Mouse (Mus musculus): Measurements from ENCODE around the gene Tab1. TPM values are rescaled to one million over a fixed set of nuclear protein-coding genes. Genes with fewer than 3 reads are reported as not detected.

Gene Tab1
- polyA plus RNA-seq, 1 experiment, result 33.3 TPM

DNA sequence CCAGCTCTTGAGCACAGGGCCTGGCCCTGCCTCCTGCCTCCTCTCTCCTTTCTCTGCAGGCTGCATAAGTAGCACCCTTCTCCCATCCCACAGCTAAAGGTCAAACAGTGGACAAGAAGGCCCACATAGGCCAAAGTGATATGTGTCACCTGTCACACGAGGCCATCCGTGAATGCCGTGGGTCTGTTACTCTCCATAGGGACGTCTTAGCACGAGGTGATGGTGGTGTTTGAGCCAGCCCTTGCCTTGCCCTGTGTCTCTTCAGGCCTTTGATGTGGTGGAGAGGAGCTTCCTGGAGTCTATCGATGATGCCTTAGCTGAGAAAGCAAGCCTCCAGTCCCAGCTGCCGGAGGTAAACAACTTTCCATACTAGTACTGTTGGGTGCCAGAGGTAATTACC lies 16.6 kb downstream of the Tab1 start:
- Histone ChIP-seq H3K27me3 (ENCODE audit: control insufficient read depth, insufficient read depth, insufficient read length) (no peaks in the 10 kb centered on the region), H3K36me3 (ENCODE audit: control insufficient read depth, insufficient read depth) (peaks cover 26% of the 10 kb centered on the region), H3K4me2 (ENCODE audit: low read depth) (no peak overlapping the region), H3ac (ENCODE audit: control insufficient read depth, insufficient read length) (no peak overlapping the region), H3K79me2 (ENCODE audit: control insufficient read depth, insufficient read depth) (peaks cover 3% of the 10 kb centered on the region), H3K4me3 (no peak overlapping the region)
- TF ChIP-seq TCF3 (IDR thresholded peaks at IDR 0.05; ENCODE audit: insufficient read length, low read depth) (no peak), REST (IDR thresholded peaks at IDR 0.05; ENCODE audit: insufficient read depth, insufficient read length) (no peak), CEBPB (IDR thresholded peaks at IDR 0.05; ENCODE audit: insufficient read depth, poor library complexity, severe bottlenecking) (no peak)

DNA sequence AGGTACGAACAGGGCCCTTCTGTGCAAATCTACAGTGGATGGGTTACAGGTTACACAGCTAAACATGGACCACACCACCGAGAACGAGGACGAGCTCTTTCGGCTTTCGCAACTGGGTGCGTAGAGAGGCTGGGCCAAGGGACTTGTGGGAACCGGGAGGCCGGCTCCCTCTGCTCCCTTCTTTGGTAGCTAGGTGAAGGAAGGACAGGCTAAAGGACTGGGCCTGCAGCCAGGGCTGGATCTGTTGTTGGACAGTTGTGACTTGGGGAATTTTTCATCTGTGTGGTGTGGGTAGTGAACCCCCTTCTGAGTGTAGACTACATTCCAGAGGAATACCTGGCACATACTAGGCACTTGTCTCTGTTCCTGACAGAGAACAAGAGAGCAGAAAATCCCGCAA lies 19.7 kb downstream of the Tab1 start:
- H3K4me2 ChIP-seq (ENCODE audit: low read depth), result no peak overlapping the region
- peaks cover 46% of the 10 kb centered on the region for H3K36me3 ChIP-seq (ENCODE audit: control insufficient read depth, insufficient read depth)
- no peak overlapping the region for H3K4me3 ChIP-seq
- TF ChIP-seq USF1 (IDR thresholded peaks at IDR 0.05; ENCODE audit: low read depth) (no peak), SRF (IDR thresholded peaks at IDR 0.05; ENCODE audit: control insufficient read depth, insufficient read length, low read depth) (no peak), MAX (IDR thresholded peaks at IDR 0.05; ENCODE audit: low read depth) (no peak), MYOD1 (IDR thresholded peaks at IDR 0.05; ENCODE audit: control insufficient read depth in 1 of 3, insufficient read length in 2 of 3, low read depth in 2 of 3) (no peak), TCF3 (IDR thresholded peaks at IDR 0.05; ENCODE audit: insufficient read length, low read depth) (no peak), TCF12 (IDR thresholded peaks at IDR 0.05; ENCODE audit: insufficient read depth, poor library complexity, severe bottlenecking) (no peak), E2F4 (IDR thresholded peaks at IDR 0.05; ENCODE audit: insufficient read depth) (no peak), MYOG (IDR thresholded peaks at IDR 0.05; ENCODE audit: control insufficient read depth in 1 of 3, insufficient read depth in 1 of 3, insufficient read length in 2 of 3, low read depth in 2 of 3) (no peak), REST (IDR thresholded peaks at IDR 0.05; ENCODE audit: insufficient read depth, insufficient read length) (no peak), POLR2AphosphoS2 (IDR thresholded peaks at IDR 0.05; ENCODE audit: insufficient read length, low read depth) (no peak), CEBPB (IDR thresholded peaks at IDR 0.05; ENCODE audit: insufficient read depth, poor library complexity, severe bottlenecking) (no peak), POLR2A (IDR thresholded peaks at IDR 0.05; ENCODE audit: insufficient read length, low read depth) (no peak)
- H3ac ChIP-seq (ENCODE audit: control insufficient read depth, insufficient read length), result no peak overlapping the region
- H3K27me3 ChIP-seq (ENCODE audit: control insufficient read depth, insufficient read depth, insufficient read length), result no peaks in the 10 kb centered on the region
- H3K79me2 ChIP-seq (ENCODE audit: control insufficient read depth, insufficient read depth), result no peaks in the 10 kb centered on the region

DNA sequence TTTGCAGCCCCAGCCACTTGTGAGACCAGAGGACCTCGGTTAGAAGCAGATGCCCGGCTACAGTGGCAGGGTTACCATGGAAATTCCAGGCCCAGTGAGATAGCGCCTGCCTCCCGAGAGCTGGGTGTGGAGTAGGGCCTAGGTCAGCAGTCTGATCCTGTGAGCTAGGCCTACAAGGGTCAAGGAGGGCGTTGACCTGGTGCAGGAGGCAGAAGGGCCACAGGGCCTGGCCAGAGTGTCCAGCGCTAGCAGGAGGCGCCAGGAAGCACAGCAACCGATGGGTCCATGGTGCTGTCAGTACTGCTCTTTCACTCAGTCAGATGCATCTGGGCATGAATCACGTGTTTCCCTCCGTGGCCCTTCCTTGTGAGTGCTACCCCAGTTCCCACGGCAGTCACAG lies 20.8 kb downstream of the Tab1 start:
- no peak overlapping the region for H3K4me3 ChIP-seq
- no peak for TF ChIP-seq MYOD1 (IDR thresholded peaks at IDR 0.05; ENCODE audit: control insufficient read depth in 1 of 3, insufficient read length in 2 of 3, low read depth in 2 of 3)
- no peak for TF ChIP-seq SRF (IDR thresholded peaks at IDR 0.05; ENCODE audit: control insufficient read depth, insufficient read length, low read depth)
- no peak for TF ChIP-seq POLR2AphosphoS2 (IDR thresholded peaks at IDR 0.05; ENCODE audit: insufficient read length, low read depth)
- no peak for TF ChIP-seq TCF3 (IDR thresholded peaks at IDR 0.05; ENCODE audit: insufficient read length, low read depth)
- no peak for TF ChIP-seq MYOG (IDR thresholded peaks at IDR 0.05; ENCODE audit: control insufficient read depth in 1 of 3, insufficient read depth in 1 of 3, insufficient read length in 2 of 3, low read depth in 2 of 3)
- no peak for TF ChIP-seq USF1 (IDR thresholded peaks at IDR 0.05; ENCODE audit: low read depth)
- TF ChIP-seq CEBPB (IDR thresholded peaks at IDR 0.05; ENCODE audit: insufficient read depth, poor library complexity, severe bottlenecking), result no peak
- TF ChIP-seq MAX (IDR thresholded peaks at IDR 0.05; ENCODE audit: low read depth), result no peak
- no peak for TF ChIP-seq POLR2A (IDR thresholded peaks at IDR 0.05; ENCODE audit: insufficient read length, low read depth)
- no peak for TF ChIP-seq E2F4 (IDR thresholded peaks at IDR 0.05; ENCODE audit: insufficient read depth)
- TF ChIP-seq TCF12 (IDR thresholded peaks at IDR 0.05; ENCODE audit: insufficient read depth, poor library complexity, severe bottlenecking), result no peak
- TF ChIP-seq REST (IDR thresholded peaks at IDR 0.05; ENCODE audit: insufficient read depth, insufficient read length), result no peak
- no peaks in the 10 kb centered on the region for H3K79me2 ChIP-seq (ENCODE audit: control insufficient read depth, insufficient read depth)
- no peak overlapping the region for H3ac ChIP-seq (ENCODE audit: control insufficient read depth, insufficient read length)
- H3K4me2 ChIP-seq (ENCODE audit: low read depth), result no peak overlapping the region
- H3K36me3 ChIP-seq (ENCODE audit: control insufficient read depth, insufficient read depth), result peaks cover 53% of the 10 kb centered on the region
- H3K27me3 ChIP-seq (ENCODE audit: control insufficient read depth, insufficient read depth, insufficient read length), result no peaks in the 10 kb centered on the region

DNA sequence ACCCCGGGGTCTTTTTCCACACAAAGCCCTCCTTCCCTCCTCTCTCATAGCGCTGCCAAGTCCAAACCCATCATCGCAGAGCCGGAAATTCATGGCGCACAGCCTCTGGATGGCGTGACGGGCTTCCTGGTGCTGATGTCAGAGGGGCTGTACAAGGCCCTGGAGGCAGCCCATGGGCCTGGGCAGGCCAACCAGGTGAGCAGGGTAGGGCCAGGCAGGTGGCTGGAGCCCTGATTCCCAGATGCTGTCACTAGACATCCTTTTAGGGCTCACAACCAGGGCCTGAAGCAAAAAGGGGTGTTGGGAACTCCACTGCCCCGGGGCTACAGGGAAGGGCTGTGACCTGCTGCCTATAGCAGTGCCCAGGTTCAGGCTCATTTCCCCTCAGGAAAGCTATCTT lies 22.8 kb downstream of the Tab1 start:
- Histone ChIP-seq H3K4me3 (no peak overlapping the region), H3K4me2 (ENCODE audit: low read depth) (no peak overlapping the region), H3ac (ENCODE audit: control insufficient read depth, insufficient read length) (no peak overlapping the region), H3K36me3 (ENCODE audit: control insufficient read depth, insufficient read depth) (peaks cover 51% of the 10 kb centered on the region), H3K27me3 (ENCODE audit: control insufficient read depth, insufficient read depth, insufficient read length) (no peaks in the 10 kb centered on the region), H3K79me2 (ENCODE audit: control insufficient read depth, insufficient read depth) (no peaks in the 10 kb centered on the region)
- TF ChIP-seq REST (IDR thresholded peaks at IDR 0.05; ENCODE audit: insufficient read depth, insufficient read length) (no peak), TCF3 (IDR thresholded peaks at IDR 0.05; ENCODE audit: insufficient read length, low read depth) (no peak), USF1 (IDR thresholded peaks at IDR 0.05; ENCODE audit: low read depth) (no peak), MYOG (IDR thresholded peaks at IDR 0.05; ENCODE audit: control insufficient read depth in 1 of 3, insufficient read depth in 1 of 3, insufficient read length in 2 of 3, low read depth in 2 of 3) (no peak), MYOD1 (IDR thresholded peaks at IDR 0.05; ENCODE audit: control insufficient read depth in 1 of 3, insufficient read length in 2 of 3, low read depth in 2 of 3) (no peak), CEBPB (IDR thresholded peaks at IDR 0.05; ENCODE audit: insufficient read depth, poor library complexity, severe bottlenecking) (no peak), MAX (IDR thresholded peaks at IDR 0.05; ENCODE audit: low read depth) (no peak), TCF12 (IDR thresholded peaks at IDR 0.05; ENCODE audit: insufficient read depth, poor library complexity, severe bottlenecking) (no peak), SRF (IDR thresholded peaks at IDR 0.05; ENCODE audit: control insufficient read depth, insufficient read length, low read depth) (no peak), POLR2A (IDR thresholded peaks at IDR 0.05; ENCODE audit: insufficient read length, low read depth) (no peak), E2F4 (IDR thresholded peaks at IDR 0.05; ENCODE audit: insufficient read depth) (no peak)
